Mouse (Mus musculus): ENCODE results near the gene Zdhhc9. TPM values are rescaled to one million over a fixed set of nuclear protein-coding genes. Genes with fewer than 3 reads are reported as not detected.
A peak's percentile ranks its signal among the peaks of the same experiment; 100 is the strongest.

The Zdhhc9 gene
- 2.7 and 2.8 TPM in 2 replicates for polyA plus RNA-seq (2014; fragmentation: Nextera tagmentation; extraction: Ambion mirVana)

- Histone ChIP-seq H3K27me3 (ENCODE audit: control insufficient read depth, insufficient read depth, low read length) (no peaks in the 10 kb centered on the region), H3K4me3 (ENCODE audit: low read depth, low read length) (peak within 1 kb of the TSS; percentile 65), H3K9me3 (replicated peaks; ENCODE audit: control insufficient read depth, low read length) (no peaks in the 10 kb centered on the region), H3K27ac (replicated peaks; ENCODE audit: low read depth, low read length) (no peak within 1 kb of the TSS), H3K36me3 (replicated peaks; ENCODE audit: control insufficient read depth, insufficient read depth, low read depth, low read length) (no peaks in the 10 kb centered on the region), H3K9ac (replicated peaks; ENCODE audit: low read length) (peak within 1 kb of the TSS; percentile 59), H3K4me2 (ENCODE audit: low read depth, low read length) (peak within 1 kb of the TSS; percentile 43), H3K4me1 (ENCODE audit: control insufficient read depth, insufficient read depth, low read length) (no peaks in the 10 kb centered on the region)
- peak; percentile 98 for ATAC-seq (replicated peaks; ENCODE audit: insufficient number of reproducible peaks, low FRiP score, low TSS enrichment, low read depth)
- WGBS, result 14% methylated on average over 34 of the region's 34 CpGs
- DNase-seq (ENCODE audit: low spot score), result peak; percentile 91
Observed at GRCm38 (mm10) chrX:48208519-48209185, at the start of gene Zdhhc9. Zdhhc9 (minus strand) TSS chrX:48208878.

- H3K9ac ChIP-seq (replicated peaks; ENCODE audit: low read length), result peak overlapping the region; percentile 47; the same call in 1 of the 2 replicates
- H3K27me3 ChIP-seq (ENCODE audit: control insufficient read depth, insufficient read depth, low read length), result no peaks in the 10 kb centered on the region
- no peak for ATAC-seq (replicated peaks; ENCODE audit: insufficient number of reproducible peaks, low FRiP score, low TSS enrichment, low read depth)
- 10% methylated on average over 16 of the region's 16 CpGs for WGBS
- H3K27ac ChIP-seq (replicated peaks; ENCODE audit: low read depth, low read length), result no peak overlapping the region
- DNase-seq (ENCODE audit: low spot score), result no peak
- peak overlapping the region; percentile 43 for H3K4me3 ChIP-seq (ENCODE audit: low read depth, low read length)
- H3K4me1 ChIP-seq (ENCODE audit: control insufficient read depth, insufficient read depth, low read length), result no peaks in the 10 kb centered on the region
- H3K4me2 ChIP-seq (ENCODE audit: low read depth, low read length), result peak overlapping the region; percentile 47
- H3K9me3 ChIP-seq (replicated peaks; ENCODE audit: control insufficient read depth, low read length), result no peaks in the 10 kb centered on the region
- no peaks in the 10 kb centered on the region for H3K36me3 ChIP-seq (replicated peaks; ENCODE audit: control insufficient read depth, insufficient read depth, low read depth, low read length)
Observed at GRCm38 (mm10) chrX:48257011-48257410, 48.3 kb upstream of the Zdhhc9 start.

GRCm38 (mm10) chrX:48256468-48257007, 47.9 kb upstream of the Zdhhc9 start, which contains the start of gene Utp14a:
Utp14a (plus strand) TSS chrX:48256862.
- no peaks in the 10 kb centered on the region for H3K27me3 ChIP-seq (ENCODE audit: control insufficient read depth, insufficient read depth, low read length)
- H3K4me3 ChIP-seq (ENCODE audit: low read depth, low read length), result peak within 1 kb of the TSS; percentile 43
- peak within 1 kb of the TSS; percentile 54; the same call in 1 of the 2 replicates for H3K27ac ChIP-seq (replicated peaks; ENCODE audit: low read depth, low read length)
- no peaks in the 10 kb centered on the region for H3K4me1 ChIP-seq (ENCODE audit: control insufficient read depth, insufficient read depth, low read length)
- H3K9ac ChIP-seq (replicated peaks; ENCODE audit: low read length), result peak within 1 kb of the TSS; percentile 52
- H3K9me3 ChIP-seq (replicated peaks; ENCODE audit: control insufficient read depth, low read length), result no peaks in the 10 kb centered on the region
- H3K4me2 ChIP-seq (ENCODE audit: low read depth, low read length), result peak within 1 kb of the TSS; percentile 47
- H3K36me3 ChIP-seq (replicated peaks; ENCODE audit: control insufficient read depth, insufficient read depth, low read depth, low read length), result no peaks in the 10 kb centered on the region
- peak; percentile 95 for DNase-seq (ENCODE audit: low spot score)
- 12% methylated on average over 33 of the region's 33 CpGs for WGBS
- ATAC-seq (replicated peaks; ENCODE audit: insufficient number of reproducible peaks, low FRiP score, low TSS enrichment, low read depth), result peak; percentile 97

- WGBS, result 22% methylated on average over 18 of the region's 18 CpGs
- Histone ChIP-seq H3K36me3 (replicated peaks; ENCODE audit: control insufficient read depth, insufficient read depth, low read depth, low read length) (no peaks in the 10 kb centered on the region), H3K27me3 (ENCODE audit: control insufficient read depth, insufficient read depth, low read length) (no peaks in the 10 kb centered on the region), H3K4me2 (ENCODE audit: low read depth, low read length) (peak overlapping the region; percentile 42), H3K4me3 (ENCODE audit: low read depth, low read length) (peak overlapping the region; percentile 43), H3K9me3 (replicated peaks; ENCODE audit: control insufficient read depth, low read length) (no peaks in the 10 kb centered on the region), H3K9ac (replicated peaks; ENCODE audit: low read length) (peak overlapping the region; percentile 52), H3K27ac (replicated peaks; ENCODE audit: low read depth, low read length) (peak overlapping the region; percentile 54; the same call in 1 of the 2 replicates), H3K4me1 (ENCODE audit: control insufficient read depth, insufficient read depth, low read length) (no peaks in the 10 kb centered on the region)
- ATAC-seq (replicated peaks; ENCODE audit: insufficient number of reproducible peaks, low FRiP score, low TSS enrichment, low read depth) (peak; percentile 72), DNase-seq (ENCODE audit: low spot score) (peak; percentile 18)
Observed at GRCm38 (mm10) chrX:48255830-48256428, 47.3 kb upstream of the Zdhhc9 start.

GRCm38 (mm10) chrX:48234417-48234816, 25.7 kb upstream of the Zdhhc9 start:
- Histone ChIP-seq H3K4me3 (ENCODE audit: low read depth, low read length) (no peak overlapping the region), H3K4me2 (ENCODE audit: low read depth, low read length) (no peak overlapping the region), H3K36me3 (replicated peaks; ENCODE audit: control insufficient read depth, insufficient read depth, low read depth, low read length) (no peaks in the 10 kb centered on the region), H3K9ac (replicated peaks; ENCODE audit: low read length) (no peak overlapping the region), H3K27ac (replicated peaks; ENCODE audit: low read depth, low read length) (no peak overlapping the region), H3K9me3 (replicated peaks; ENCODE audit: control insufficient read depth, low read length) (no peaks in the 10 kb centered on the region), H3K27me3 (ENCODE audit: control insufficient read depth, insufficient read depth, low read length) (no peaks in the 10 kb centered on the region), H3K4me1 (ENCODE audit: control insufficient read depth, insufficient read depth, low read length) (no peaks in the 10 kb centered on the region)
- WGBS, result 70% methylated on average over 7 of the region's 7 CpGs
- ATAC-seq (replicated peaks; ENCODE audit: insufficient number of reproducible peaks, low FRiP score, low TSS enrichment, low read depth) (no peak), DNase-seq (ENCODE audit: low spot score) (no peak)

GRCm38 (mm10) chrX:48226225-48226624, 17.5 kb upstream of the Zdhhc9 start:
- Histone ChIP-seq H3K27me3 (ENCODE audit: control insufficient read depth, insufficient read depth, low read length) (no peaks in the 10 kb centered on the region), H3K27ac (replicated peaks; ENCODE audit: low read depth, low read length) (no peak overlapping the region), H3K4me3 (ENCODE audit: low read depth, low read length) (no peak overlapping the region), H3K9me3 (replicated peaks; ENCODE audit: control insufficient read depth, low read length) (no peaks in the 10 kb centered on the region), H3K36me3 (replicated peaks; ENCODE audit: control insufficient read depth, insufficient read depth, low read depth, low read length) (no peaks in the 10 kb centered on the region), H3K4me2 (ENCODE audit: low read depth, low read length) (no peak overlapping the region), H3K4me1 (ENCODE audit: control insufficient read depth, insufficient read depth, low read length) (no peaks in the 10 kb centered on the region), H3K9ac (replicated peaks; ENCODE audit: low read length) (no peak overlapping the region)
- WGBS, result 81% methylated on average over 7 of the region's 7 CpGs
- DNase-seq (ENCODE audit: low spot score) (no peak), ATAC-seq (replicated peaks; ENCODE audit: insufficient number of reproducible peaks, low FRiP score, low TSS enrichment, low read depth) (no peak)

- DNase-seq (ENCODE audit: low spot score) (no peak), ATAC-seq (replicated peaks; ENCODE audit: insufficient number of reproducible peaks, low FRiP score, low TSS enrichment, low read depth) (no peak)
- no peaks in the 10 kb centered on the region for H3K4me1 ChIP-seq (ENCODE audit: control insufficient read depth, insufficient read depth, low read length)
- H3K27me3 ChIP-seq (ENCODE audit: control insufficient read depth, insufficient read depth, low read length), result no peaks in the 10 kb centered on the region
- no peaks in the 10 kb centered on the region for H3K36me3 ChIP-seq (replicated peaks; ENCODE audit: control insufficient read depth, insufficient read depth, low read depth, low read length)
- H3K9me3 ChIP-seq (replicated peaks; ENCODE audit: control insufficient read depth, low read length), result no peaks in the 10 kb centered on the region
- no peak overlapping the region for H3K4me3 ChIP-seq (ENCODE audit: low read depth, low read length)
- H3K27ac ChIP-seq (replicated peaks; ENCODE audit: low read depth, low read length), result no peak overlapping the region
- no peak overlapping the region for H3K9ac ChIP-seq (replicated peaks; ENCODE audit: low read length)
- H3K4me2 ChIP-seq (ENCODE audit: low read depth, low read length), result no peak overlapping the region
- WGBS, result 80% methylated on average over 7 of the region's 7 CpGs
Observed at GRCm38 (mm10) chrX:48222706-48223105, 14.0 kb upstream of the Zdhhc9 start.

- ATAC-seq (replicated peaks; ENCODE audit: insufficient number of reproducible peaks, low FRiP score, low TSS enrichment, low read depth), result no peak
- Histone ChIP-seq H3K9ac (replicated peaks; ENCODE audit: low read length) (no peak overlapping the region), H3K4me1 (ENCODE audit: control insufficient read depth, insufficient read depth, low read length) (no peaks in the 10 kb centered on the region), H3K4me2 (ENCODE audit: low read depth, low read length) (no peak overlapping the region), H3K27me3 (ENCODE audit: control insufficient read depth, insufficient read depth, low read length) (no peaks in the 10 kb centered on the region), H3K36me3 (replicated peaks; ENCODE audit: control insufficient read depth, insufficient read depth, low read depth, low read length) (no peaks in the 10 kb centered on the region), H3K4me3 (ENCODE audit: low read depth, low read length) (no peak overlapping the region), H3K9me3 (replicated peaks; ENCODE audit: control insufficient read depth, low read length) (no peaks in the 10 kb centered on the region), H3K27ac (replicated peaks; ENCODE audit: low read depth, low read length) (no peak overlapping the region)
- WGBS, result 85% methylated on average over 5 of the region's 5 CpGs
- DNase-seq (ENCODE audit: low spot score), result no peak
Observed at GRCm38 (mm10) chrX:48219468-48219867, 10.8 kb upstream of the Zdhhc9 start.

Data from embryonic facial prominence, embryonic 11.5 days (tissue).